Mouse (Mus musculus): ENCODE measurements around the gene Esrra. TPM values are rescaled to one million over a fixed set of nuclear protein-coding genes. Genes with fewer than 3 reads are reported as not detected.

The Esrra gene
- polyA plus RNA-seq, 1 experiment from 2014 or later: 5.0 TPM

- H3K4me3 ChIP-seq (ENCODE audit: low read depth, low read length): no peak overlapping the region
- H3K36me3 ChIP-seq (ENCODE audit: control insufficient read depth, insufficient read depth, low read length): no peaks in the 10 kb centered on the region
- peaks cover 5% of the 10 kb centered on the region; the same call in 1 of the 2 replicates for H3K4me1 ChIP-seq (replicated peaks; ENCODE audit: control insufficient read depth, insufficient read depth, low read length)
- DNase-seq (ENCODE audit: low spot score): no peak
- H3K27me3 ChIP-seq (ENCODE audit: control insufficient read depth, insufficient read depth, low read length): peaks cover 17% of the 10 kb centered on the region
- no peaks in the 10 kb centered on the region for H3K9me3 ChIP-seq (ENCODE audit: control insufficient read depth, low read length)
- no peak for ATAC-seq (ENCODE audit: low FRiP score)
- no peak overlapping the region for H3K4me2 ChIP-seq (replicated peaks; ENCODE audit: low read depth, low read length)
- no peak overlapping the region for H3K27ac ChIP-seq (ENCODE audit: low read depth, low read length)
- no peak overlapping the region for H3K9ac ChIP-seq (ENCODE audit: low read depth, low read length)
Measured at GRCm38 (mm10) chr19:6919431-6919830, 2.2 kb downstream of the Esrra start.

DNA sequence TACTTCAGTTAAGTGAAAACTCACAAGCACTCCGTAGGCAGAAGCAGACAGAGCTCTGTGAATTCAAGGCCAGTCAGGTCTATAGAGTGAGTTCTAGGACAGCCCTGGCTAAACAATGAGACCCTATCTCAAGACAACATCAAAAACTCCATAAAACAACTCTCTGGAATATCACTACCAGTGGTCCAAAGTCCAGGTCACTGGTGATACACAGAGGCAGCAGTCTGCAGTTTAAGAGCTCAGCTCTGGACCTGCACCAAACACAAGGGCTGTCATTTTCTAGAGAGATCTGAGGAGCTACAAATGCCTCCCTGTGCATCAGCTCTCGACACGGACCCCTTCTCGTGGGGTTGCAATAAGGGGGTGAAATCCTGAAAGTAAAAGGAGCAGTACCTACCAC is 3.3 kb downstream of the Esrra start:
- Histone ChIP-seq H3K4me2 (replicated peaks; ENCODE audit: low read depth, low read length) (no peak overlapping the region), H3K4me3 (ENCODE audit: low read depth, low read length) (no peak overlapping the region), H3K9me3 (ENCODE audit: control insufficient read depth, low read length) (no peaks in the 10 kb centered on the region), H3K9ac (ENCODE audit: low read depth, low read length) (no peak overlapping the region), H3K27me3 (ENCODE audit: control insufficient read depth, insufficient read depth, low read length) (peaks cover 7% of the 10 kb centered on the region), H3K36me3 (ENCODE audit: control insufficient read depth, insufficient read depth, low read length) (peaks cover 3% of the 10 kb centered on the region; the same call in 1 of the 2 replicates), H3K27ac (ENCODE audit: low read depth, low read length) (no peak overlapping the region), H3K4me1 (replicated peaks; ENCODE audit: control insufficient read depth, insufficient read depth, low read length) (peaks cover 5% of the 10 kb centered on the region; the same call in 1 of the 2 replicates)
- 98% methylated on average over 4 of the region's 4 CpGs for WGBS
- DNase-seq (ENCODE audit: low spot score) (no peak), ATAC-seq (ENCODE audit: low FRiP score) (no peak)

DNA sequence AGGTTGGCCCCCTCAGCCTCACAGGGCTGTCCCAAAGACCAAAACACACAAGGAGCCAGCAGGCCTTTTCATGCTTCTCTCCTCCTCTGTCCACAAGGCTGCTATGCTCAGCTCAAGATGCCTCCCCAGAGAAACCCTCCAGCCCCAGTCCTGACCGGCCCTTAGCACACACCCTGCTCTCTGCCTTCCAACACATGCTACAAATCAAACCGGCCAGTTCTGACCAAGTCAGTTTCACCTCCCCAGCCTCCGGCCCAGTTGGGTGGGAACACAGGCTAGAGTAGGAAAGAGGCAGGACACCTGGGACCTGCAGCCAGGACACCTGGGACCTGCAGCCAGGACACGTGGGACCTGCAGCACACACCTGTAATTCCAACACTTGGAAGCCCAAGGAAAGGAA is 5.1 kb downstream of the Esrra start:
- 90% methylated on average over 4 of the region's 4 CpGs for WGBS
- H3K4me3 ChIP-seq (ENCODE audit: low read depth, low read length): no peak overlapping the region
- peaks cover 8% of the 10 kb centered on the region; the same call in 1 of the 2 replicates for H3K36me3 ChIP-seq (ENCODE audit: control insufficient read depth, insufficient read depth, low read length)

GRCm38 (mm10) chr19:6915276-6915675 is 6.3 kb downstream of the Esrra start:
- no peak for DNase-seq (ENCODE audit: low spot score)
- ATAC-seq (ENCODE audit: low FRiP score): no peak

More for the DNA sequence above, 5.1 kb downstream of the Esrra start:
- DNase-seq (ENCODE audit: low spot score) (no peak), ATAC-seq (ENCODE audit: low FRiP score) (no peak)
- Histone ChIP-seq H3K9me3 (ENCODE audit: control insufficient read depth, low read length) (no peaks in the 10 kb centered on the region), H3K27ac (ENCODE audit: low read depth, low read length) (no peak overlapping the region), H3K9ac (ENCODE audit: low read depth, low read length) (no peak overlapping the region), H3K4me1 (replicated peaks; ENCODE audit: control insufficient read depth, insufficient read depth, low read length) (peaks cover 5% of the 10 kb centered on the region; the same call in 1 of the 2 replicates), H3K27me3 (ENCODE audit: control insufficient read depth, insufficient read depth, low read length) (no peaks in the 10 kb centered on the region), H3K4me2 (replicated peaks; ENCODE audit: low read depth, low read length) (no peak overlapping the region)

GRCm38 (mm10) chr19:6914540-6914939 is 7.1 kb downstream of the Esrra start:
- Histone ChIP-seq H3K9me3 (ENCODE audit: control insufficient read depth, low read length) (no peaks in the 10 kb centered on the region), H3K27ac (ENCODE audit: low read depth, low read length) (no peak overlapping the region), H3K36me3 (ENCODE audit: control insufficient read depth, insufficient read depth, low read length) (peaks cover 8% of the 10 kb centered on the region; the same call in 1 of the 2 replicates), H3K4me3 (ENCODE audit: low read depth, low read length) (no peak overlapping the region), H3K4me2 (replicated peaks; ENCODE audit: low read depth, low read length) (no peak overlapping the region), H3K9ac (ENCODE audit: low read depth, low read length) (no peak overlapping the region), H3K27me3 (ENCODE audit: control insufficient read depth, insufficient read depth, low read length) (no peaks in the 10 kb centered on the region), H3K4me1 (replicated peaks; ENCODE audit: control insufficient read depth, insufficient read depth, low read length) (peaks cover 2% of the 10 kb centered on the region; the same call in 1 of the 2 replicates)
- no peak for ATAC-seq (ENCODE audit: low FRiP score)
- no peak for DNase-seq (ENCODE audit: low spot score)
- 93% methylated on average over 9 of the region's 9 CpGs for WGBS

More at GRCm38 (mm10) chr19:6915276-6915675, 6.3 kb downstream of the Esrra start:
- Histone ChIP-seq H3K27me3 (ENCODE audit: control insufficient read depth, insufficient read depth, low read length) (no peaks in the 10 kb centered on the region), H3K4me2 (replicated peaks; ENCODE audit: low read depth, low read length) (no peak overlapping the region), H3K36me3 (ENCODE audit: control insufficient read depth, insufficient read depth, low read length) (peaks cover 8% of the 10 kb centered on the region; the same call in 1 of the 2 replicates), H3K4me1 (replicated peaks; ENCODE audit: control insufficient read depth, insufficient read depth, low read length) (peaks cover 5% of the 10 kb centered on the region), H3K27ac (ENCODE audit: low read depth, low read length) (no peak overlapping the region), H3K4me3 (ENCODE audit: low read depth, low read length) (no peak overlapping the region), H3K9me3 (ENCODE audit: control insufficient read depth, low read length) (no peaks in the 10 kb centered on the region), H3K9ac (ENCODE audit: low read depth, low read length) (no peak overlapping the region)
- WGBS: 87% methylated on average over 4 of the region's 4 CpGs

- Histone ChIP-seq H3K27me3 (ENCODE audit: control insufficient read depth, insufficient read depth, low read length) (no peaks in the 10 kb centered on the region), H3K36me3 (ENCODE audit: control insufficient read depth, insufficient read depth, low read length) (peaks cover 8% of the 10 kb centered on the region; the same call in 1 of the 2 replicates), H3K9me3 (ENCODE audit: control insufficient read depth, low read length) (no peaks in the 10 kb centered on the region), H3K4me1 (replicated peaks; ENCODE audit: control insufficient read depth, insufficient read depth, low read length) (peaks cover 2% of the 10 kb centered on the region), H3K27ac (ENCODE audit: low read depth, low read length) (no peak overlapping the region), H3K4me3 (ENCODE audit: low read depth, low read length) (no peak overlapping the region), H3K9ac (ENCODE audit: low read depth, low read length) (no peak overlapping the region), H3K4me2 (replicated peaks; ENCODE audit: low read depth, low read length) (no peak overlapping the region)
- WGBS: 80% methylated on average over 11 of the region's 11 CpGs
- DNase-seq (ENCODE audit: low spot score) (no peak), ATAC-seq (ENCODE audit: low FRiP score) (no peak)
Measured at GRCm38 (mm10) chr19:6913991-6914390, 7.6 kb downstream of the Esrra start.

- no peak overlapping the region for H3K4me2 ChIP-seq (replicated peaks; ENCODE audit: low read depth, low read length)
- no peak for DNase-seq (ENCODE audit: low spot score)
- 89% methylated on average over 6 of the region's 6 CpGs for WGBS
- no peak overlapping the region for H3K4me3 ChIP-seq (ENCODE audit: low read depth, low read length)
- peaks cover 9% of the 10 kb centered on the region for H3K4me1 ChIP-seq (replicated peaks; ENCODE audit: control insufficient read depth, insufficient read depth, low read length)
- H3K27ac ChIP-seq (ENCODE audit: low read depth, low read length): no peak overlapping the region
- no peak for ATAC-seq (ENCODE audit: low FRiP score)
- H3K27me3 ChIP-seq (ENCODE audit: control insufficient read depth, insufficient read depth, low read length): no peaks in the 10 kb centered on the region
- no peak overlapping the region for H3K9ac ChIP-seq (ENCODE audit: low read depth, low read length)
- H3K9me3 ChIP-seq (ENCODE audit: control insufficient read depth, low read length): no peaks in the 10 kb centered on the region
- H3K36me3 ChIP-seq (ENCODE audit: control insufficient read depth, insufficient read depth, low read length): peaks cover 8% of the 10 kb centered on the region; the same call in 1 of the 2 replicates
Measured at GRCm38 (mm10) chr19:6913036-6913435, 8.6 kb downstream of the Esrra start.

DNA sequence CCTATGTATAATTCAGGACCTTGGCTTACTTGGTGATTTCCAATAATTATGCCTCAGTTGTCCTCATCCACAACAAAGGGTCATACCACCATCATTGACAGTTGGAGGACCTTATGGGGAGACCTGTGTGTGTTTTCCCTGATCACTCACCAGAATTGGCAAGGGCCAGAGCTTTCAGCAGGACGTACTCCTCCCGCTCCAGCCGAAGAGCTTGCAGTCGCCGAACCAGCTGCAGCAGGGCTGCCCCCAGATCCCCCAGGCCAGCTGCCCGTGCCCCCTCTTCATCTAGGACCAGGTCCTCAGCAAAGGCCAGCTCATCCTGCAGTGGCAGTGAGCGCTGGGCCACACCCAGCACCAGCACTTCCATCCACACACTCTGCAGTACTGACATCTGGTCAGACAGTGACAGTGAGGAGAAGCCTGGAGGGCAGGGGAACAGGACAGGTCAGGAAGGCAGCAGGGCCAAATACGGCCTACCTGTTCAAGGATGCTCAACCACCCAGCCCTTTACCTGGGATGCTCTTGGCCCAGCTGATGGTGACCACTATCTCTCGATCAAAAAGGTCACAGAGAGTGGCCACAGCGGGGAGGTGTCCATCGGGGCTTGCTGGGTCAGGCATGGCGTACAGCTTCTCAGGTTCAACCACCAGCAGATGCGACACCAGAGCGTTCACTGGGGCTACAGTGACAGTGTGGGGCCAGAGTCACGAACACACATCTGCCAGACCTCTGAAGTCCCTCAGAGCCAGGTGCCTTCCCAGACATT is 9.2 kb downstream of the Esrra start:
- Histone ChIP-seq H3K4me1 (replicated peaks; ENCODE audit: control insufficient read depth, insufficient read depth, low read length) (peaks cover 12% of the 10 kb centered on the region), H3K4me2 (replicated peaks; ENCODE audit: low read depth, low read length) (no peak overlapping the region), H3K4me3 (ENCODE audit: low read depth, low read length) (no peak overlapping the region), H3K27me3 (ENCODE audit: control insufficient read depth, insufficient read depth, low read length) (no peaks in the 10 kb centered on the region), H3K27ac (ENCODE audit: low read depth, low read length) (no peak overlapping the region), H3K36me3 (ENCODE audit: control insufficient read depth, insufficient read depth, low read length) (peaks cover 8% of the 10 kb centered on the region; the same call in 1 of the 2 replicates), H3K9me3 (ENCODE audit: control insufficient read depth, low read length) (no peaks in the 10 kb centered on the region), H3K9ac (ENCODE audit: low read depth, low read length) (no peak overlapping the region)
- no peak for DNase-seq (ENCODE audit: low spot score)
- WGBS: 92% methylated on average over 15 of the region's 15 CpGs
- ATAC-seq (ENCODE audit: low FRiP score): no peak
